ENCODE assay signal across 41 mouse cellular contexts in the genomic region with DNA sequence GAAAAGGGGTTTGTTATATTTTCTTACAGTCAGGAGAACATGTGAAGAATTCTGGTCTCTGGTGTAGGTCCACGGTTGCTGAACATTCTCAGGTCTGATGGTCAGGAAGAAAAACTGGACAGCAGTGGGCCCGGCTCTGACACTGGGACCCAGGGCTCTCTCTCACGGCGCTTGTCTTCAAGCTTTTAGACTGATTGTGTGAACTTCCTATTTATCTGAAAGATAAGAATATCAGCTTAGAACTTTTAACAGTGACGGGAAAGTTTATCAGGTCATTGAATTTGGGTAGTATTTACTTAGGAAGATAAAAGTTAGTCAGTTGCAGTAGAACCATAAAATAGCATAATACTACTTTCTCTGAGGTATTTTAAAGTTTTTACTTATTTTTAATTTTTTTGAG. TPM values are rescaled to one million over a fixed set of nuclear protein-coding genes. Genes with fewer than 3 reads are reported as not detected.
"Had no signal": no experiment of that assay in that cellular context is flagged by ENCODE, and none has a peak within 500 bp of the region (broad histone marks: within the 10 kb centered on the region; RNA-seq: fewer than 3 reads in every experiment).

No protein-coding gene starts in this region.

- H3K4me3 ChIP-seq: heart, embryonic 10.5 days; heart, embryonic 12.5 days; heart, embryonic 13.5 days; heart, embryonic 15.5 days; hindbrain, embryonic 10.5 days; hindbrain, embryonic 12.5 days; hindbrain, embryonic 13.5 days; hindbrain, embryonic 15.5 days; intestine, embryonic 15.5 days; kidney, embryonic 15.5 days; layer of hippocampus, adult 2 months had no signal

- H3K27me3 ChIP-seq: heart, embryonic 12.5 days; heart, embryonic 13.5 days; heart, embryonic 15.5 days; hindbrain, embryonic 12.5 days; hindbrain, embryonic 13.5 days; hindbrain, embryonic 15.5 days; intestine, embryonic 15.5 days; kidney, embryonic 15.5 days had no signal

- H3K4me1 ChIP-seq: hindbrain, embryonic 15.5 days; intestine, embryonic 15.5 days; kidney, embryonic 15.5 days had no signal

- H3K27ac ChIP-seq: heart, embryonic 10.5 days; heart, embryonic 13.5 days; heart, embryonic 15.5 days; hindbrain, embryonic 10.5 days; hindbrain, embryonic 12.5 days; hindbrain, embryonic 13.5 days; hindbrain, embryonic 14.5 days; hindbrain, embryonic 15.5 days; hindbrain, postnatal 0 days; intestine, embryonic 15.5 days; kidney, embryonic 15.5 days; kidney, postnatal 0 days; layer of hippocampus, adult 2 months had no signal

- DNase-seq: heart, postnatal 14 days; heart, postnatal 36 days; heart, postnatal 4 days; kidney, adult 11 months; kidney, adult 18-20 months; kidney, adult 2 months; kidney, adult 8-10 months; kidney, adult 9 months; kidney, postnatal 10 days; kidney, postnatal 14 days; kidney, postnatal 25 days; kidney, postnatal 36 days; kidney, postnatal 4 days; layer of hippocampus, adult 9-11 months; layer of hippocampus, postnatal 36 days had no signal

- ATAC-seq: hindbrain, embryonic 16.5 days; hindbrain, postnatal 0 days; inflammation-experienced regulatory T-cells, adult 6 months; intestine, embryonic 15.5 days; intestine, embryonic 16.5 days; intestine, postnatal 0 days had no signal

- H3K36me3 ChIP-seq: hindbrain, embryonic 15.5 days; intestine, embryonic 15.5 days had no signal

- H3K9me3 ChIP-seq: heart, embryonic 10.5 days; heart, embryonic 12.5 days; heart, embryonic 13.5 days; heart, embryonic 15.5 days; hindbrain, embryonic 10.5 days; hindbrain, embryonic 12.5 days; hindbrain, embryonic 13.5 days; hindbrain, embryonic 15.5 days; intestine, embryonic 15.5 days; kidney, embryonic 15.5 days had no signal

- H3K4me2 ChIP-seq: heart, embryonic 11.5 days; heart, embryonic 12.5 days; heart, embryonic 13.5 days; heart, embryonic 15.5 days; hindbrain, embryonic 12.5 days; hindbrain, embryonic 13.5 days; hindbrain, embryonic 14.5 days; hindbrain, embryonic 15.5 days; intestine, embryonic 15.5 days; kidney, embryonic 15.5 days had no signal

- H3K9ac ChIP-seq: heart, embryonic 12.5 days; heart, embryonic 13.5 days; heart, embryonic 15.5 days; hindbrain, embryonic 12.5 days; hindbrain, embryonic 13.5 days; hindbrain, embryonic 14.5 days; hindbrain, embryonic 15.5 days; intestine, embryonic 15.5 days; kidney, embryonic 15.5 days had no signal

RNA-seq across cellular contexts. Expression of a gene that starts 18.5 kb away (rescaled TPM):
- total RNA-seq: heart, adult 8-10 months; heart, postnatal 14 days; heart, postnatal 25 days; heart, postnatal 36 days; heart, postnatal 4 days; hematopoietic stem cell, adult 5-6 weeks; hindbrain, postnatal 0 days had no signal
- polyA plus RNA-seq: heart, embryonic 12.5 days; heart, embryonic 14.5 days; heart, postnatal 0 days; hindbrain, embryonic 10.5 days; hindbrain, embryonic 11.5 days; hindbrain, embryonic 13.5 days; hindbrain, embryonic 15.5 days; inflammation-experienced regulatory T-cells, adult 6 months; kidney, embryonic 14.5 days; kidney, embryonic 15.5 days had no signal

RNA-seq across cellular contexts. Expression of a gene that starts 45.8 kb away (rescaled TPM):
- total RNA-seq: hematopoietic stem cell, adult 5-6 weeks had no signal
- polyA plus RNA-seq: inflammation-experienced regulatory T-cells, adult 6 months had no signal
